Mouse (Mus musculus): ENCODE results near the gene Lypd6b. TPM values are rescaled to one million over a fixed set of nuclear protein-coding genes. Genes with fewer than 3 reads are reported as not detected.
A peak's percentile ranks its signal among the peaks of the same experiment; 100 is the strongest.

Gene Lypd6b
- total RNA-seq, 2 experiments from 2014 or later: 0.14 TPM; not detected in 1

- DNase-seq: no peak
Observed at GRCm38 (mm10) chr2:49822312-49822711, 34.8 kb downstream of the Lypd6b start.

- no peak for DNase-seq
Observed at GRCm38 (mm10) chr2:49825588-49825987, 38.1 kb downstream of the Lypd6b start.

- no peak for DNase-seq
Observed at GRCm38 (mm10) chr2:49827756-49828155, 40.3 kb downstream of the Lypd6b start.

DNA sequence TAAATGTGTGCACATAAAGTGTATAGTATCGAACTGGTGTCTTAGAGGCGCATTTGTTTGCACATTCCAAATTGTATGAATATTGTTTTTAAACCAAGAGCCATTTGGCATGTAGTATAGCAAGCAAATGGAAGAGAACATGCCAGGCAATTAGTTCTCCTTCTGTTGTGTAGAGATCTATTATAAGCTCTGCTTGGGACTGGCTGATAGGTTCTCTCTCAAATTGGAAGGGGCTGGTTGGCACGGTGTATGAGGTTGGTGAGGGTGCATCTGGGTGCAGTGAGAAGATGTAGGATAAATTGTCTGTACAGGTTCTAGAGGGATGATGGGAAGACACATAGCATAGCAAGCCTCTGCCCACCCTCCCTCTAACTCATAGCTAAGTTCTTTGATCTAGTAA, 42.9 kb downstream of the Lypd6b start:
- DNase-seq: no peak

- DNase-seq: no peak
Observed at GRCm38 (mm10) chr2:49832277-49832803, 44.9 kb downstream of the Lypd6b start.

DNA sequence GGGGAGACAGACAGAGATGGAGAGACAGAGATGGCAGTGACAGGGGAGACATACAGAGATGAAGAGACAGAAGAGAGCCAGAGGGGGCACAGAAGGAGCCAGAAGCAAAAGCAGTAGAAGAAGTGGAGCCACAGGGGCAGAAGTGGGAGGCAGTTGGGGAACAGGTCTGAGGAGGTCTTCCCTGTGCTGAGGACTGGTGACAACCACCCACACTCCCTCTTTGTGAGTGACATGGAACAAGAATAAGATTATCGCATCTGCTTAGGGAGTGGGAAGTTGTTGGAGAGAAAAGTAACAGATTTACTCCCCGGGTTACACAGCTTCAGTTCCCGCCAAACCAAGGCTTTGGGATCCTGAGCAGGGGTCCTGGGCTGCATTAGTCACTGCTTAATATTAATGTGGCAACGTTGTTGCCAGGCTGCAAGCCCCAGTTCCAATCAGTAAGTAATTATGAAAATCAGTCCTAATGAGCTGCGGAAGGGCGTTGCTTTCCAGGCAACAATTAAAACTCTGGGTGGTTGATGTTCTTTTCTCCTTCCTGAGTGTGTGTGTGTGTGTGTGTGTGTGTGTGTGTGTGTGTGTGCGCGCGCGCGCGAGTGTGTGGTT, 50.1 kb downstream of the Lypd6b start:
- DNase-seq: no peak

DNA sequence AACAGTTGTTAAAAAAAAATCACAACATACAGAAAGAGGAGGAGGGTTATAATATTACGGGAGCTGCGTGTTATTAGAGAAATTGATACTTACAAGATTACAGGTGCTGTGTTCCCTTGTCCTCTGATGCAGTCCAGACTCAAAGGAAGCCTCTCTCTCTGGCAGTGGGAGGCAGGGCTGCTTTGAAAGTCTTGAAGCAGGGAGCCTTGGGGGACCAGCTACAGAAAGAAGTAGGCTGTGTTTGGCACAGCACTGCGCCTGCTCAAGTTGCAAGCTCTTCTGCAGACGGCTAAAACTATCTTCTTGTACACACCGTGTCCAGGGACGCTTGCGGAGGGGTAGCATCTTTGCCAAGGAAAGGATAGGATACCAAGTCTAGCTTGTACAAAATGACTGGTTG, 51.1 kb downstream of the Lypd6b start:
- no peak for DNase-seq

DNA sequence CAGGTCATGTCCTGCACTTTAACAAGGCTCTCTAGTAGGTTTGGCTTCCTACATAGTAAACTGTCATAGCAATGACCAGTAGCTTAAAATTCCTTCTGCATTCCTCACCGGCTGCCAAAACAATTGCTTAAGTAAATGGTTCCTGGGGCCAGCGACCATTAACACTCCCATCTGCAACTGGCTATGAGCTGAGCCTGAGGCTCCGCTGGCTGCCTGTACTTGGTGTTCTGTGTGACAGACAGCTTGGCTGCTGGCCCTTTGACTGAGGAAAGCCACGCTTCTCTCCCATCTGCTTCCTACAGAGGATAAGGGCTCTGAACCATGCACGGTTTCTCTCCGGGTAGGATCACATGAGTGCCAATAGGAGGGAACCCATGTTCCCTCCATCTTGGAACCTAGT, 53.1 kb downstream of the Lypd6b start:
- DNase-seq: peak; percentile 33

DNA sequence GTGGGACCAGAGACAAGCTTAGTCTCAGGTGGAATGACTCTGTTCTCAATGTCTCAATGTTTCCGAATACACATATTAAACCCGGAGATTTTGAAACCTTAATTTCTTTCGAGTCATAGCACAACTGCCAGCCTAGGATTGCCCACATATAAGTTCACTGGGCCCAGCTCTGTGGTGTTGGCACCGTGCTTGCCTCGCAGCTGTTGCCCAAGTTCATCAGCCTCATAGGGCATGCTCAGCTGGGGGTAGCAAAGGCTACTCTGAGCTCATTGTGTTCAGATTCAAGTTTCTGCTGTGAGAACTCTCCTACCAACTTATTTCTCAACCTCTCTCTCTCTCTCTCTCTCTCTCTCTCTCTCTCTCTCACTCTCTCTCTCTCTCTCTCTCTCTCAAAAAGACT, 53.6 kb downstream of the Lypd6b start:
- no peak for DNase-seq

DNA sequence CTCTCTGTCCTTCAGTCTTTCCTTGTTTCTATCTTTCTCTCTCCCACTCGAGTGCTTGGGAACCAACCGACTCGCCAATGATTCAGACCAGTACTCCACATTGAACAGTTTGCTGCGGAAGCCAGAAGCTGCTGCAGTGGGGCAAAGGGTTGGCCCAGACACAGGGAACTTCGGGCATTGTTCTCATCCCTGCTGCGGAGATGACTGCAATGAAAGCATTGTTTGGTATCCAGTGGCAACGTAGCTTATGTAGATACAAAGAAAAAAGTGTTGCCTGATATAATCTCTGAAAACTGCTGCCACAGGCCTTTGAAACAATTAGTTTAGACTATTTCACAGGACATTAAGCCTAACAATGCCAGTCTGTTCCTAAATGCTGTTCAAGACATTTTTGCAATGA, 57.6 kb downstream of the Lypd6b start:
- no peak for DNase-seq

GRCm38 (mm10) chr2:49846097-49846496, 58.6 kb downstream of the Lypd6b start:
- no peak for DNase-seq

- no peak for DNase-seq
Observed at GRCm38 (mm10) chr2:49846880-49847279, 59.4 kb downstream of the Lypd6b start.

GRCm38 (mm10) chr2:49847831-49848230, 60.3 kb downstream of the Lypd6b start:
- DNase-seq: no peak

DNA sequence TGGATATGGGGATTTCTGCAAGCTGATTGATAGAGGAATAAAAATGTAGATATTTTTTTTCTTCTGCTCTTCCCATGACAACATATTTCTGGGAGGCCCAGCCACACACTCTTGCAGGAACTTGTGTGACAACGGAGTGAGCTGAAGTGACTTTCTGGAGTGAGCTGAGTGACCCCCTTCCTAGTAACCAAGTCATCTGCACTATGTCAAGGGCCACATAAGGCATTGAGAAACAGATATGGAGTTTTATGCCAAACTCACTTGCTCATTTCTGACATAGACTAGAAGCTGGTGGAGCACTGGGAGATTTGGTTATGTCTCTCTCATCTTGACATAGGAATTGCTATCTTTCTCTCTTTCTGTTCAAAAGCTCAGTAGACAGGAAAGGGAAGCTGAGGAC, 62.3 kb downstream of the Lypd6b start:
- DNase-seq: no peak

DNA sequence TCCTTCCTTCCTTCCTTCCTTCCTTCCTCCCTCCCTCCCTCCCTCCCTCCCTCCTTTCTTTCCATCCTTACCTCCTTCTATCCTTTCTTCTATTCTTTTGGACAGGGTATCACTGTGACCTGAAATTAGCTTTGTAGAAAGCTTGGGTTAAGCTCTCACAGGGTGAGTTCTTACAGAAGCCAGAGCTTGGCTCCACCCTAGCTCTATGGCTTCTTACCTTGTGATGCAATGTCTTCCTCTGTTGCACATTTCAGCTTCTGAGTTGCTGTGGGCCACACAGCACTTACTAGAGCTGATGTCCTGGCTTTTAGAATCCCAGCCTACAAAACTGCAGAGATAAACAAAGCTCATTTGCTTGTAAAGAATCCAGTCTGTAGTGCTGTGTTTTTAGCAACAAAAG, 64.5 kb downstream of the Lypd6b start:
- no peak for DNase-seq

GRCm38 (mm10) chr2:49856161-49856564, 68.7 kb downstream of the Lypd6b start:
- DNase-seq: no peak

GRCm38 (mm10) chr2:49856584-49856983, 69.1 kb downstream of the Lypd6b start:
- no peak for DNase-seq

DNA sequence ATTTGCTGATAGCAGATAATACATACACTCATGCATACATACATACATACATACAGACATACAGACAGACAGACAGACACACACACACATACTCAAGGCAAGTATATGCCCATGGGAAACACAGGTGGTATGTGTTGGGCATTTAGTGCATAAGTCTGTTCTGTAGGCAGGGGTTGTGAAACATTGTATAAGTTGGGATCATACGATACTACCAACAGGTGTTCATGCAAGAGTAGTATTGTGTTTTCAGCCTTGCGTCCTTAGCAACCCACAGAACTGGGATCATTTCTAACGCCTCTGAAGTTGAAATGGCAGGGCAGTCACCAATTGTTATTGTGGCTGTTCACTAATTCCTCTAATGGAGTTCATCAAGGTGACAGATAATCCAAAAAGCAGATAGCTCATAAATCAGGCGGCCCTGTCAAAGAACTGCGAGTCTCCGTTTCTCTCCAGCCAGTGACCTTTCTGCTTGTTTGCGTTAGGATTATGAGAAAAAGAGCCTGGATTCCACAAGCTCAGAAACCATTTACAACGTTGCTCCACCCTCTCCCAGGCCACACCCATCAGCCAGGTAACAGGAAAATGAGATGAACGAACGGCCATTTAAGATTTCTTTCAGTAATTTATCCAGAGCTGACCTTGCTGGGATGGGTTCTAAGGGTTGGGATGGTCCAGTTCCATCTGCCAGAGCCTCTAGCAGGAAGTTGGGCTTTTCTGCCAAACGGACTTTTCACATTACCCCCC, 72.9 kb downstream of the Lypd6b start:
- no peak for DNase-seq

DNA sequence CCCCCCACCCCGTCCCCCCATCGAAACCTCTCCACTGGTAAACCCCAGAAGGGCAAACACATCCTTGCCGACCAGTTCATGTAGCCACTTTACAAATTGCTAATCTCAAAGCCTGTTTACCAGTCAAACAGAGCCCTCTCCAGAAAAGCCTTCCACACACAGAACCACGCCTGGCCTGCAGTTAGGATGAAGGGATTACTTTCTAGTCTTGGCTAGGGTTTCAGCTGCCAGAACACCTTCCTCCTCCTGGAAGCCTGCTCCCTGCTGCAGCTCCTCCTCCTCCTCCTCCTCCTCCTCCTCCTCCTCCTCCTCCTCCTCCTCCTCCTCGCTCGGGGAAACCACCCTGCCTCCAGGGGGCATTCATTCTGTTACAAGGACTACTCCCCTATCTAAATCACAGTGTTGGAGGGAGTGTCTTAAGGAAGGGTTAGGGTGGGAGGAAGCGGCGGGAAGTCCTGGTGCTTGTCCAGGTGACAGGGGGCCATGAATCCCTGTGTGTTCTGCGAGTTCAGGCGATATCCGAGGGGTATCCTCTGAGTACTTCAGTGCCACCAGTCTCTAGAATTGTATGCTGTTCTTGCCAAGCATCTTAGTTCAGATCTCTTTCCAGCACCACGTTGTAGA, 73.6 kb downstream of the Lypd6b start:
- DNase-seq: no peak

- DNase-seq: no peak
Observed at GRCm38 (mm10) chr2:49861658-49862057, 74.2 kb downstream of the Lypd6b start.

DNA sequence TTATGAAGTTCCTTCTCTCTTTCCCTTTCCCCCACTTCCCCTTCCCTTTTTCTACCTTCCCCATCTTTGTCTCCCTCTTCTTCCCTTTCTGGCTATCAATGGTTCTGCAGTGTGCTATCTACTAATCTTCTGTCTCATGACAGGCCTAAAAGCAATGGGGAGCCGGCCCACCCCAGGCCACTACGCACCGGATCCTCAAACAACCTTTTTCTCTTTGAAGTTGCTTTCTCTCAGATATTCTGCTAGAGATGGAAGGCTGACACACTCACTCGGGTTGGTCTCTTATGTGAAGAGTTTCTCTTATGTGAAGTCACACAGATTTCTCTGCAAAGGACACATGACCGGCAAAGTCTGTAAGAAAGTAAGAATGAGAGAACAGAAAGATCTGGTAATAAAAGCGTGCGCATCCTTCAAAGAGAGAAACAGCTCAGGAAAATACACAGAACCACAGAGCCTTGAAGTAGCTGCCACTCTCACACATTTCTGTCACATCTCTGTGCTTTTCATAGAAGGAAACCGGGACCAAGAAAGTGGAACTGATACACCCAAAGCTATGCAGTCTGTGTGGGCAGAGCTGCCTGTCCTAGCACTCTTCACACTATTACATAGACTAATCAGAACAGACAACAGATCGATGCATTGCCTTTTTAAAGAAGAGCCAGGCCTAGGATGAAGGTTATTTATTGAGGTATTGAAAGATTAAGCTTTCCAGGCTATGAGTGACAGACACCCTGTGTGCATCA, 80.8 kb downstream of the Lypd6b start:
- no peak for DNase-seq

- no peak for DNase-seq
Observed at GRCm38 (mm10) chr2:49869044-49869443, 81.6 kb downstream of the Lypd6b start.

Data from gastrocnemius, postnatal 10 days (tissue).